Mouse (Mus musculus) stomach, embryonic 15.5 days (tissue): Measurements from ENCODE around the gene Olfr1138. TPM values are rescaled to one million over a fixed set of nuclear protein-coding genes. Genes with fewer than 3 reads are reported as not detected.

Source experiments
- ATAC-seq: fragments of 200-750 bp; cut with Nextera tagmentation; 2 replicates; pipeline ENCODE4 v1.8.0; 2017; ENCODE audit warnings: low read depth, moderate number of reproducible peaks, moderate TSS enrichment; ENCODE audit not compliant: insufficient read depth, low FRiP score
- H3K27ac ChIP-seq: fragments of 300-500 bp; sonication (generic); 2 replicates; pipeline ENCODE4 v1.5.1; 2015; ENCODE audit warnings: mild to moderate bottlenecking, inconsistent platforms
- H3K27me3 ChIP-seq: fragments of 300-500 bp; sonication (generic); replicated peaks from 2 replicates; pipeline ENCODE4 v1.6.1; 2015; ENCODE audit warnings: inconsistent platforms
- H3K36me3 ChIP-seq: fragments of 300-500 bp; sonication (generic); 2 replicates; pipeline ENCODE4 v1.6.1; 2015; ENCODE audit warnings: inconsistent platforms
- H3K4me1 ChIP-seq: fragments of 300-500 bp; sonication (generic); 2 replicates; pipeline ENCODE4 v1.6.1; 2015; ENCODE audit warnings: inconsistent platforms
- H3K4me2 ChIP-seq: fragments of 300-500 bp; sonication (generic); 2 replicates; pipeline ENCODE4 v1.6.1; 2015; ENCODE audit warnings: mild to moderate bottlenecking, inconsistent platforms
- H3K4me3 ChIP-seq: fragments of 300-500 bp; sonication (generic); replicated peaks from 2 replicates; pipeline ENCODE4 v1.5.1; 2015; ENCODE audit warnings: inconsistent platforms
- H3K9ac ChIP-seq: fragments of 300-500 bp; sonication (generic); 2 replicates; pipeline ENCODE4 v1.6.1; 2015; ENCODE audit warnings: inconsistent platforms
- H3K9me3 ChIP-seq: fragments of 300-500 bp; sonication (generic); 2 replicates; pipeline ENCODE4 v1.6.1; 2016; ENCODE audit warnings: inconsistent platforms
- WGBS: fragments of 180-500 bp; shearing (Covaris S2); methylation state at CpG from one replicate; pipeline ENCODE4 v1.1.7; 2015; 5-methylcytosine and 5-hydroxymethylcytosine counted together
- polyA plus RNA-seq: library from polyadenylated mRNA; unstranded; fragments of >200 nt; fragmentation: Nextera tagmentation; extraction: Ambion mirVana; gene quantifications from 2 replicates; pipeline ENCODE4 v1.2.1, GENCODE M21; 2015

The Olfr1138 gene
- polyA plus RNA-seq: not detected in 2 replicates

DNA sequence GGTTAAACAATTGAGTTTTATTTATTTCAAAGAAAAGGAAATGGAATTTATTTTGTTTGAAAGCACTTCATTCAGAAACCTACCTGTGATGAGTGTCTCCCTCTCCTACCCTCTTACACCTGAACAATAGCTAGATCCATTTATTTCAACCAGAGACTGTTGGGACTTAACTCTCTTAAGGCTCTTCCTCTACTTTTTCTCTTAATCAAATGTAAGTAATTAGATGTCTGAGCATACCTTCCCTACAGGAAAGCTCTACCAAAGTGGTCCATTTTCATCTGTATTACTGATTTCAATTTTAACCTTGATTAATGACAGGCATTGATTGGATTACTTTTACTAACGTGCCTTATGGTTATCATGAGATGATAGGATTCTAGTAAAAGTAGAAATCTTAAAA is at the start of gene Olfr1138:
Gene Olfr1138, minus strand, starts transcription at position 101 of the 400 bp plus-strand sequence.
- Histone ChIP-seq H3K36me3 (no peaks in the 10 kb centered on the region), H3K9me3 (no peaks in the 10 kb centered on the region), H3K4me3 (no peak within 1 kb of the TSS), H3K27me3 (no peaks in the 10 kb centered on the region), H3K4me1 (no peaks in the 10 kb centered on the region), H3K9ac (no peak within 1 kb of the TSS), H3K27ac (no peak within 1 kb of the TSS), H3K4me2 (no peak within 1 kb of the TSS)
- WGBS: 81% methylated on average over 1 of the region's 1 CpGs
- ATAC-seq: no peak

GRCm38 (mm10) chr2:87779183-87779582 is 39.4 kb upstream of the Olfr1138 start, which contains the start of gene Olfr152:
Olfr152 (plus strand) TSS chr2:87779483.
- no peaks in the 10 kb centered on the region for H3K27me3 ChIP-seq
- no peak within 1 kb of the TSS for H3K27ac ChIP-seq
- no peaks in the 10 kb centered on the region for H3K36me3 ChIP-seq
- WGBS: 73% methylated on average over 4 of the region's 4 CpGs
- no peaks in the 10 kb centered on the region for H3K4me1 ChIP-seq
- ATAC-seq: no peak
- no peak within 1 kb of the TSS for H3K4me2 ChIP-seq
- H3K9ac ChIP-seq: no peak within 1 kb of the TSS
- H3K4me3 ChIP-seq: no peak within 1 kb of the TSS
- no peaks in the 10 kb centered on the region for H3K9me3 ChIP-seq

GRCm38 (mm10) chr2:87776143-87776542 is 36.4 kb upstream of the Olfr1138 start:
- Histone ChIP-seq H3K9me3 (no peaks in the 10 kb centered on the region), H3K4me1 (no peaks in the 10 kb centered on the region), H3K4me2 (no peak overlapping the region), H3K27ac (no peak overlapping the region), H3K36me3 (no peaks in the 10 kb centered on the region), H3K9ac (no peak overlapping the region), H3K4me3 (no peak overlapping the region), H3K27me3 (no peaks in the 10 kb centered on the region)
- 40% methylated on average over 1 of the region's 1 CpGs for WGBS
- ATAC-seq: no peak

- no peak for ATAC-seq
- no peak within 1 kb of the TSS for H3K27ac ChIP-seq
- H3K36me3 ChIP-seq: no peaks in the 10 kb centered on the region
- H3K9ac ChIP-seq: no peak within 1 kb of the TSS
- H3K9me3 ChIP-seq: no peaks in the 10 kb centered on the region
- no peaks in the 10 kb centered on the region for H3K27me3 ChIP-seq
- no peak within 1 kb of the TSS for H3K4me2 ChIP-seq
- H3K4me3 ChIP-seq: no peak within 1 kb of the TSS
- no peaks in the 10 kb centered on the region for H3K4me1 ChIP-seq
- WGBS: 85% methylated on average over 1 of the region's 1 CpGs
Measured at GRCm38 (mm10) chr2:87753891-87754290, 14.1 kb upstream of the Olfr1138 start, which contains the start of gene Olfr1141. Olfr1141 (minus strand) TSS chr2:87753991.

DNA sequence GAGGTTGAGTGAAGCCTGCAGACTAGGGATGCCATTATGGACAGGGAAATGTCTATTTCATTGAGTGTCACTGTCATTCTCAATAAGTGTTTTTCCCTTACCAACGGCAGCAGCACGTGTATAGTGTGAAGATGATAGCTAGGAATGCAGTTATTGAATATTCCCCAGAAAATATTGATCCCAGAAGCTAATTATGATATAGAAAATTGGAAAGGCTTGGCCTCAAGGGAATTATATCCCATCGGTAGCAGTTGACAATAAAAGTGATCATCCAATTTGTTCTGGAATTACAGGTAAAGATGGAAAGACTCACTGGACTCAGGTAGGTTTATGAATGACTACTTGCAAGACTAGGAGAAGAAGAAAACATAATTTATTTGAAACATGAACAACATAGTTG is 3.7 kb upstream of the Olfr1138 start, which contains the start of gene Olfr1140:
Gene Olfr1140, plus strand, starts transcription at position 301 of the 400 bp plus-strand sequence.
- H3K27me3 ChIP-seq: no peaks in the 10 kb centered on the region
- H3K27ac ChIP-seq: no peak within 1 kb of the TSS
- 74% methylated on average over 3 of the region's 3 CpGs for WGBS
- no peak for ATAC-seq
- no peaks in the 10 kb centered on the region for H3K4me1 ChIP-seq
- no peak within 1 kb of the TSS for H3K4me2 ChIP-seq
- H3K4me3 ChIP-seq: no peak within 1 kb of the TSS
- no peaks in the 10 kb centered on the region for H3K9me3 ChIP-seq
- H3K9ac ChIP-seq: no peak within 1 kb of the TSS
- H3K36me3 ChIP-seq: no peaks in the 10 kb centered on the region

GRCm38 (mm10) chr2:87713079-87713478 is 26.7 kb downstream of the Olfr1138 start, which contains the start of gene Olfr1137:
Olfr1137 (minus strand) TSS chr2:87713179.
- no peak within 1 kb of the TSS for H3K27ac ChIP-seq
- no peaks in the 10 kb centered on the region for H3K9me3 ChIP-seq
- no peaks in the 10 kb centered on the region for H3K27me3 ChIP-seq
- H3K4me2 ChIP-seq: no peak within 1 kb of the TSS
- H3K9ac ChIP-seq: no peak within 1 kb of the TSS
- H3K4me1 ChIP-seq: no peaks in the 10 kb centered on the region
- ATAC-seq: no peak
- no peak within 1 kb of the TSS for H3K4me3 ChIP-seq
- H3K36me3 ChIP-seq: no peaks in the 10 kb centered on the region

DNA sequence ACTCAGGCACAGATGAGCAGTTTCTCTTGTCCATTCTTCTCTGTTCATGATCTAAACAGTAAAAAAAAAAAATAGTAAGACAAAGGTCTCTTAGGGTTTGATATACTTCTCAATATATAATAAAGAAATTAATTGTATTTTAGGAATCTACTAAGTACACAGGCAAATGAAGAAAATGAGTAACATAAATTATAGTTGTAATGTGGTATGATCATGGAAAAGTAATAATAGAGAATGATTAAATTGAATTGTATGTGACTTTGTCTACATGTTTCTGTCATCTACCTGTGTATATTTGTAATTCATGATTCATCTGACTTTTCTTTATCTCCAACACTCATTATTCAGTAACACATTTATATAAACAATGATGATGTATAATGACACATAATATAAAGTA is 45.9 kb downstream of the Olfr1138 start, which contains the start of gene Olfr1136:
Gene Olfr1136, minus strand, starts transcription at position 101 of the 400 bp plus-strand sequence.
- Histone ChIP-seq H3K9ac (no peak within 1 kb of the TSS), H3K27ac (no peak within 1 kb of the TSS), H3K9me3 (no peaks in the 10 kb centered on the region), H3K36me3 (no peaks in the 10 kb centered on the region), H3K4me2 (no peak within 1 kb of the TSS), H3K4me1 (no peaks in the 10 kb centered on the region), H3K4me3 (no peak within 1 kb of the TSS), H3K27me3 (no peaks in the 10 kb centered on the region)
- no peak for ATAC-seq

Other genes with a start within 250 kb of the Olfr1138 start
- not detected in 2 replicates for gene Pramel7, start 242.9 kb downstream of the Olfr1138 start, polyA plus RNA-seq
- gene Pramel6, start 233.4 kb downstream of the Olfr1138 start, polyA plus RNA-seq: not detected in 2 replicates
- gene Olfr153, start 208.2 kb downstream of the Olfr1138 start, polyA plus RNA-seq: not detected in 2 replicates
- not detected in 2 replicates for gene Olfr1128, start 194.4 kb downstream of the Olfr1138 start, polyA plus RNA-seq
- not detected in 2 replicates for gene Olfr1129, start 166.1 kb downstream of the Olfr1138 start, polyA plus RNA-seq
- not detected in 2 replicates for gene Olfr1130, start 133.8 kb downstream of the Olfr1138 start, polyA plus RNA-seq
- gene Olfr1131, start 112.9 kb downstream of the Olfr1138 start, polyA plus RNA-seq: not detected in 2 replicates
- not detected in 2 replicates for gene Olfr1132, start 102.4 kb downstream of the Olfr1138 start, polyA plus RNA-seq
- gene Olfr1133, start 92.6 kb downstream of the Olfr1138 start, polyA plus RNA-seq: not detected in 2 replicates
- not detected in 2 replicates for gene Olfr1134, start 81.5 kb downstream of the Olfr1138 start, polyA plus RNA-seq
- gene Olfr1135, start 66.3 kb downstream of the Olfr1138 start, polyA plus RNA-seq: not detected in 2 replicates
- gene Olfr1136, start 46.0 kb downstream of the Olfr1138 start, polyA plus RNA-seq: not detected in 2 replicates
- gene Olfr1137, start 26.8 kb downstream of the Olfr1138 start, polyA plus RNA-seq: not detected in 2 replicates
- not detected in 2 replicates for gene Olfr1140, start 3.8 kb upstream of the Olfr1138 start, polyA plus RNA-seq
- gene Olfr1141, start 14.0 kb upstream of the Olfr1138 start, polyA plus RNA-seq: not detected in 2 replicates
- gene Olfr152, start 39.5 kb upstream of the Olfr1138 start, polyA plus RNA-seq: not detected in 2 replicates
- not detected in 2 replicates for gene Olfr1143, start 60.6 kb upstream of the Olfr1138 start, polyA plus RNA-seq
- gene Olfr1145, start 69.8 kb upstream of the Olfr1138 start, polyA plus RNA-seq: not detected in 2 replicates
- not detected in 2 replicates for gene Olfr1148, start 90.6 kb upstream of the Olfr1138 start, polyA plus RNA-seq
- not detected in 2 replicates for gene Olfr1150-ps1, start 104.0 kb upstream of the Olfr1138 start, polyA plus RNA-seq
- not detected in 2 replicates for gene Olfr1151, start 115.9 kb upstream of the Olfr1138 start, polyA plus RNA-seq
- not detected in 2 replicates for gene Olfr1152, start 126.5 kb upstream of the Olfr1138 start, polyA plus RNA-seq
- gene Olfr1153, start 155.0 kb upstream of the Olfr1138 start, polyA plus RNA-seq: not detected in 2 replicates
- not detected in 2 replicates for gene Olfr1154, start 165.2 kb upstream of the Olfr1138 start, polyA plus RNA-seq
- not detected in 2 replicates for gene Olfr1155, start 205.2 kb upstream of the Olfr1138 start, polyA plus RNA-seq
- gene Olfr1156, start 213.1 kb upstream of the Olfr1138 start, polyA plus RNA-seq: not detected in 2 replicates
- not detected in 2 replicates for gene Olfr1157, start 228.3 kb upstream of the Olfr1138 start, polyA plus RNA-seq
- gene Olfr74, start 234.7 kb upstream of the Olfr1138 start, polyA plus RNA-seq: not detected in 2 replicates